Mouse (Mus musculus): ENCODE measurements around the gene Zfp128.
"Not testable (repeated sequence)": the region's sequence is repeated elsewhere in the genome, so short reads cannot be mapped to it uniquely, and the experiment has no call there.

The Zfp128 gene

GRCm38 (mm10) chr7:12880911-12881660, at the start of gene Zfp128:
TSS of gene Zfp128 (plus strand) at chr7:12881177.
- DNase-seq (ENCODE audit: low read depth) = peak; percentile 87

- peak; percentile 94 for DNase-seq (ENCODE audit: low read depth)
These were observed 46.5 kb upstream of the Zfp128 start, which contains the start of gene Zfp110 for GRCm38 (mm10) chr7:12834162-12835120. TSS of gene Zfp110 (plus strand) at chr7:12834761.

- no peak for DNase-seq (ENCODE audit: low read depth)
These were observed 45.7 kb upstream of the Zfp128 start for GRCm38 (mm10) chr7:12835193-12835671.

DNA sequence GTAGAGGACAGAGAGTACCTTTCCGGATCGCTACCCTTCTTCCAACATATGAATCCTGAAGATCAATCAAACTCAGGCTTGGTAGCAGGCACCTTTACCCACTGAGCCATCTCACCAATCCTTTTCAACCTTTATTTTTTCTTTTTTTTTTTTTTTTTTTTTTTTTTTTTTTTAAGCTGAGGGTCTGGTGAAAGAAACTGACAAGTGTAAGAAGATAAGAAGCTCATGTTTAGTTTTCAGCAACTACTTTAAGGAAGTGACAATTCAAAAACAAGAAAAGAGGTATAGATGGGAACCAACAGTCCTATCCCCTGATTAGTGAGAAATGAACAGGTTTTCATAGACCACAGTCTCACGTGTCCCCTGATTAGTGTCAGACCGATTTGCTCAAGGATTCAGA, 45.2 kb upstream of the Zfp128 start:
- DNase-seq (ENCODE audit: low read depth) = no peak

- DNase-seq (ENCODE audit: low read depth) = peak; percentile 75
These were observed 6.7 kb upstream of the Zfp128 start for GRCm38 (mm10) chr7:12874301-12874700.

DNA sequence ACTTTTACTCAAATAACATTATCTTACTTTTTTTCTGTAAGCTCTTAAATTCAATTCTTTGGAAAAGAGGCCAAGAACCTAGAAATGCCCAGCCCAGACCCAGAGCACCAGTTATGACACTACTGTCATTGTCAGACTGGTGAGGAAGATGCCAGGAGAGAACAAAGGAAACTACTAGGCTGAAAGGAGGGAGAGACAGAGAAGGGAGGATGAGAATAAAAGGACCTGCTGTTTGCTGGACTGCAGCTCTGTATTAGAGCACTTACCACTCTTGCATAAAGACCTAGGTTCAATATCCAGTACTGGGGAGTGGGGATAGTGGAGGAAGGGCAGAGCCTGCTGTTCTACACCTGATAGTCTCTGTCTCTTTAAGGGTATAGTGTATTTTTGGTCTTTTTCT, 941 bp upstream of the Zfp128 start:
- DNase-seq (ENCODE audit: low read depth) = no peak

- DNase-seq (ENCODE audit: low read depth) = not testable (repeated sequence)
These were observed 480 bp upstream of the Zfp128 start for GRCm38 (mm10) chr7:12880497-12880896.

DNA sequence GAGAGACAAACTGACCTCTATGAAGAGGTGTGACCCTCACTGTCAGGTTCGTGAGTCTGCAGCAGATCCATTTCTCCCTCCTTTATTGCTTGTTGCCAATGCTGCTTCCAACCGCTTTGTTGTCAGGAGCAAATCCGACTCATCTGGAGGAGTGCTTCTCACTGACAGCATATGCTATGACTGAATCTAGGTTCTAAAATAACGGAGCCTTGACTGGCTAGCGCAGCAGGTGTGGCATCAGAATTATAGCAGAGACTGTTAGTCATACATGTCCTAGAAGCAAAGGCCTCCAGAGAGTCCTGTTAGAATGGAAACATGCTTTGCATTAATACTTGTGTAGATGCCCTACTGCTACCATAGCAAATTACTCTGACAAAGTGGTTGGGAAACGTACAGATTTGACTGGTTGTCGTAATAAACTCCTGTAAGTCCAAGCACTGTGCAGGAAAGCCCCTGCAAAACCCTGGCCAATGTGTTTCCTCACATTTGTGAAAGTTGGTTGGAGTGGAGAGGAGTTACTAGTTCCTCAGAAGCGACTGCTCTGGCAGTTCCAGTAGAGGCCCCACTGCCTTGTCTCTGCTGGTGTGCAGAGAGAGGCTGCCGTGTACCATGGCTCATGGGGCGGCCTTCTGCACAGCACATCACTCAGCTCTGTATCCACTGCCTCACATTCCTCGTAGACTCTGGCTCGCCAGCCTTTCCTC, 5.7 kb downstream of the Zfp128 start:
- no peak for DNase-seq (ENCODE audit: low read depth)

GRCm38 (mm10) chr7:12887585-12887984, 6.6 kb downstream of the Zfp128 start:
- no peak for DNase-seq (ENCODE audit: low read depth)

DNA sequence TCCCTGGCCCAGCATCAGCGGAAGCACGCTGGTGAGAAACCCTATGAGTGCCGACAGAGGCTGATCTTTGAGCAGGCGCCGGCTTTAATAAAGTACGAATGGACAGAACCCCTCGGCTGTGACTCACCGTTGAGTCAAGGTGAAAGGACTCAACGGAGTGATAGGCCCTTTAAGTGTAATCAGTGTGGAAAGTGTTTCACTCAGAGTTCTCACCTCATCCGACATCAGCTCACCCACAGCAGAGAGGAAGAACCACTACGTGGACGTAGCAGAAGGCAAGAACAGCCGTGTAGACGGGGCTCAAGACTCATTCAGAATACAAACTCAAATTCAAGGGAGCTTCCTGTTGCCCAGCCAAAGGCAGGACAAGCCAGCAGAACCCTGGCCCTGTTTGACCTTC, 10.0 kb downstream of the Zfp128 start:
- DNase-seq (ENCODE audit: low read depth) = no peak

DNA sequence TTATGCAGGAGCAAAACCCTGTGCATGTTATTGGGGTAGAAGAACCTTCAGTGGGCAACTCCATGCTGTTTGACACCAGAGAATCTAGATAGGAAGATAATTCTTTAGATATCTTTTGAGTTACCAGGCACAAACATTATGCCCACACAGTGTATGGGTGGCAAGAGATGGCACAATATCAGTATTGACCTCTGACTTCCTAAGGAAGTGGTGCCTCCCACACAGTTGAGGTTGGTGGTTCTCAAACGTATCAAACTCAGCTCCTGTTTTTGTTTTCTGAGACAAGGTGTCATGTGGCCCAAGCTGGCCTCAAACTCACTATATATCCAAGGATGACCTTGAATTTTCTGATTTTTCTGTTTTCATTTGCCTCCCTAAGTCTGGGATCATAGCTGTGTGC, 10.4 kb downstream of the Zfp128 start:
- no peak for DNase-seq (ENCODE audit: low read depth)

DNA sequence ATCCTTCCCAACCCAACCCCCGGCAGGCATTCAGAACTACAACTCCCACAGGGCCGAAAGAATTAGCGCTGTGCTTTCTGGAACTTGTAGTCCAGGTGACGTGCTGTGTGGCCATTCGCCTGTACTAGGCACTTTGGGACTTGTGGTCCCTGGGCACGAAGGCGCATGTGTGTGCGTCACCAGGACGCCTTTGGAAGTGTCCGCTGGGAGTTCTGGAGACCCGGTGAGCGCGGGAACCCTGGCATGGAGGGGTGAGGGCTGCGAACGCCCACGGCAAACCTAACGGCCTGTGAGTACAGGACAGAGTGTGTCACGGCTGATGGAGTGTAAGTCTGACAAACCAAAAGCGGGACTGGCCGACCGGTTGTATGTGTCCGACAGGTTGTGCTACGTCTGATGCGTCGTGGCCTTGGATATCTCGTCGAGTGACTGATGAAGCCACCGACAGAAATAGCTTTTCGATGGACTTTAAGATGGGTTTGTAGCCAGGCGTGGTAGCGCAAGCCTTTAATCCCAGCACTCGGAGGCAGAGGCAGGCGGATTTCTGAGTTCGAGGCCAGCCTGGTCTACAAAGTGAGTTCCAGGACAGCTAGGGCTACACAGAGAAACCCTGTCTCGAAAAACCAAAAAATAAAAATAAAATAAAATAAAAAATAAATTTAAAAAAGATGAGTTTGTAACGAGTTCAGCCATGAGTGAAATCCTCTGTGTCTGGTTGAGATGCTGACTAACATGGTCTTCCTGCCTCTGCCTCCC, 16.9 kb downstream of the Zfp128 start, which contains the start of gene Zscan22:
Zscan22 (plus strand) TSS at position 161 of the 756 bp plus-strand sequence.
- peak; percentile 86 for DNase-seq (ENCODE audit: low read depth)

DNA sequence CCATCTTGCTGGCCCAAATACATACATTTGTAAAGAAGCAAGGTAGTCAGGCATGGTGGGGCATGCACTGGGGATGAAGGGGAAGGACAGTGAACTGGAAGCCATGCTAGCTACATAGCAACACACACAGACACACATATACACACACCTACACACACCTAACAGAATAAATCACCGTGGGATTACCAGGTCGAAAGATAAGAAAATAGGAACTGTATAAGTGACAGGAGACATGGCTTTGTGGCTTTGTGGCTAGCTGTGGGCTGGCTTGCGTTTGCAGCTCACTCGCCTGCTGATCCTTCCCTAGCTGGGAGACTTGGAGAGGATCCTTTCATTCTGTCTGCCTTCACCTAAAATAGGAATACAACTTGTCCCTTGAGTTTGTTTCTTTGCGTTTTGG, 20.5 kb downstream of the Zfp128 start:
- no peak for DNase-seq (ENCODE audit: low read depth)

- DNase-seq (ENCODE audit: low read depth) = no peak
These were observed 22.6 kb downstream of the Zfp128 start for GRCm38 (mm10) chr7:12903623-12904022.

- DNase-seq (ENCODE audit: low read depth) = no peak
These were observed 24.2 kb downstream of the Zfp128 start for GRCm38 (mm10) chr7:12905146-12905545.

DNA sequence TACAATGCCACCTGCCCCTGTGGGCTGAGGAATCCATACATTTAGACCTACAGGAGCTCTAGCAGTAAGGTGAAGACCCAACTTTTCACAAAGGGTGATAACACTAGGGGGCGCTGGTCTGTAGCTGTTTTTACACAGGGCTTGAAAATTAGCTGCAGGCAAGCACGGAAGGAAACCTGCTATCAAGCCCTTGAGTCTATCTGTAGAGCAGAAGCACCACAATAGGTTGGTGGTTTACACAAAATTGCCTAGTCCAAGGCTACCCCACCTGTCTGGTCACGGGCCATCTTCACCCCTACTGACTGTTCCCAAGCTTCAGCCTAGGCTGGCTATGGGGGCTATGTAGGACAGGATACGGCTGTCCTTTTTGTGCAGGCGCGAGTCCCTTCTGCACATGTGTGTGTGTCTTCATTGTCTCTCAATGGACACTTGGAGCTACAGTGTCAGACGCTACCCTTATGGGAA, 28.6 kb downstream of the Zfp128 start:
- DNase-seq (ENCODE audit: low read depth) = peak; percentile 94

DNA sequence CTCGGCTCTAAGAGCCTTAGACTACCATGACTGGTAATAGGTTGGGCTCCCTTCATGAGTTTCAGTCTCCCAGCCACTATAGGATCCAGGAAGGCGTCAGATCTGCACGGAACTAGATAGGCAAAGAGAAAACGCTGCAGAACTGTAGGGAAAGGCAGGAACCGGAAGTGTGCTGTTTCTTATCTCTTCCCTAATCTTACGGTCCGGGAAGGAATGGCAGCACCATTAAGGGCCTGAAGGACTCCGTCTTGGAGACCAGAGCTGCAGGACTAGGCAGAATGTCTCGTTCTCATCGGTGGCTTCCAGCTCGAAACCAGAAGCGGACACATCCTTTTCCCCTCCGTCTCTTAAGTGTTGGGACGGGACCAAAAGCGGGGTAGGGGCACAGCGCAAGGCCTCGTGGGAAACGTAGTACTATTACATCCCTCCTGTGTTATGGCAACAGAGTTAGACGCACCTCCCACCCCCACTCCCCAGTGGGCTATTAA, 29.2 kb downstream of the Zfp128 start:
- DNase-seq (ENCODE audit: low read depth) = peak; percentile 68

- DNase-seq (ENCODE audit: low read depth) = peak; percentile 69
These were observed 32.6 kb downstream of the Zfp128 start for GRCm38 (mm10) chr7:12913556-12913955.

DNA sequence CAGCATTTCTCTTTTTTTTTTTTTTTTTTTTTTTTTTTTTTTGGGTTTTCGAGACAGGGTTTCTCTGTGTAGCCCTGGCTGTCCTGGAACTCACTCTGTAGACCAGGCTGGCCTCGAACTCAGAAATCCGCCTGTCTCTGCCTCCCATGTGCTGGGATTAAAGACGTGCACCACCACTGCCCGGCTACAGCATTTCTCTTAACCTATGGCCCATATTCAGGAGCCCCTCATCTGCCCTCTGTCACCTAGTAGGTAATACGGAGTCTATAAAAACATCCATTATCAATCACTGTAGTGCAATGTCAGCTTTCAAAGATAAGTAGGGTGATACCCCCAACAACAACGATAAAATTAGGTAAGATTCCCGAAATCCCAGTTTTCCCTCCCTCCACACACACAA, 39.5 kb downstream of the Zfp128 start:
- DNase-seq (ENCODE audit: low read depth) = not testable (repeated sequence)

DNA sequence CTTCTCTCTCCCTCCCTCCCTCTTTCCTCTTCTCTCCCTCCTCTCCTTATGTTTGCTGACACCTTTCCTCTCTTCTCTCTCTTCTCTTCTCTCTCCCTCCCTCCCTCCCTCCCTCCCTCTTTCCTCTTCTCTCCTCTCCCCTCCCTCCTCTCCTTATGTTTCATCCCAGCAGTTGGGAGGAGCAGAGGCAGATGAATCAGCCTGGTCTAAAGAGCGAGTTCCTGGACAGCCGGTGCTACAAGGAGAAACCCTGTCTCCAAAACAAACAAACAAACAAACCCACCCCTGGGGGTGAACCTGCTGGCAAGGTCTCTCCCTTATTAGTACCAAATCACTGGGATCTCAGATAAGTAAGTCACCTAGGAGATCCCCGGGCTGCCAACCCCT, 40.3 kb downstream of the Zfp128 start:
- DNase-seq (ENCODE audit: low read depth) = no peak

All from naive thymus-derived CD4-positive, alpha-beta T cell, adult 2 months (primary cell).